Mouse (Mus musculus) midbrain, embryonic 11.5 days (tissue): ENCODE measurements around the gene Cxcl12. TPM values are rescaled to one million over a fixed set of nuclear protein-coding genes. Genes with fewer than 3 reads are reported as not detected.
A peak's percentile ranks its signal among the peaks of the same experiment; 100 is the strongest.

Experiments used
- ATAC-seq: fragments of 200-750 bp; cut with Nextera tagmentation; 2 replicates; pipeline ENCODE4 v1.8.0; 2017; ENCODE audit warnings: moderate TSS enrichment, moderate library complexity; ENCODE audit not compliant: low FRiP score
- DNase-seq: peaks from one replicate; pipeline ENCODE4 v3.0.0; 2015; ENCODE audit warnings: low spot score; ENCODE audit errors: missing footprints
- H3K27ac ChIP-seq: fragments of 300-500 bp; sonication (generic); 2 replicates; pipeline ENCODE4 v1.5.1; 2014; ENCODE audit warnings: low read depth, low read length
- H3K27me3 ChIP-seq: fragments of 300-500 bp; sonication (generic); 2 replicates; pipeline ENCODE4 v1.6.1; 2014; ENCODE audit warnings: mild to moderate bottlenecking, low read length, moderate library complexity, mixed read lengths; ENCODE audit not compliant: control insufficient read depth, insufficient read depth
- H3K36me3 ChIP-seq: fragments of 300-500 bp; sonication (generic); 2 replicates; pipeline ENCODE4 v1.6.1; 2014; ENCODE audit warnings: mild to moderate bottlenecking, low read length, moderate library complexity, mixed read lengths; ENCODE audit not compliant: control insufficient read depth, insufficient read depth
- H3K4me1 ChIP-seq: fragments of 300-500 bp; sonication (generic); 2 replicates; pipeline ENCODE4 v1.6.1; 2014; ENCODE audit warnings: low read length; ENCODE audit not compliant: control insufficient read depth, insufficient read depth
- H3K4me2 ChIP-seq: fragments of 300-500 bp; sonication (generic); 2 replicates; pipeline ENCODE4 v1.6.1; 2014; ENCODE audit warnings: mild to moderate bottlenecking, moderate library complexity
- H3K4me3 ChIP-seq: fragments of 300-500 bp; sonication (generic); 2 replicates; pipeline ENCODE4 v1.5.1; 2014; ENCODE audit warnings: low read depth, low read length
- H3K9ac ChIP-seq: fragments of 300-500 bp; sonication (generic); 2 replicates; pipeline ENCODE4 v1.6.1; 2014; ENCODE audit warnings: low read length
- H3K9me3 ChIP-seq: fragments of 300-500 bp; sonication (generic); 2 replicates; pipeline ENCODE4 v1.6.1; 2016; ENCODE audit warnings: low read length; ENCODE audit not compliant: control insufficient read depth
- WGBS: fragments of 180-500 bp; shearing (Covaris S2); extraction: QIAGEN DNeasy Blood & Tissue Kit; methylation state at CpG from one replicate; pipeline ENCODE4 v1.1.7; 2014; 5-methylcytosine and 5-hydroxymethylcytosine counted together
- polyA plus RNA-seq: library from polyadenylated mRNA; unstranded; fragments of >200 nt; fragmentation: Nextera tagmentation; extraction: Ambion mirVana; gene quantifications from 2 replicates; pipeline ENCODE4 v1.2.1, GENCODE M21; 2014

Cxcl12 gene
- polyA plus RNA-seq, 1 experiment from 2014 or later: 70.9 TPM

GRCm38 (mm10) chr6:117151484-117152149 lies 16.7 kb upstream of the Cxcl12 start:
- Histone ChIP-seq H3K4me1 (no peaks in the 10 kb centered on the region), H3K27me3 (no peaks in the 10 kb centered on the region), H3K4me2 (no peak overlapping the region), H3K9me3 (no peaks in the 10 kb centered on the region), H3K36me3 (no peaks in the 10 kb centered on the region), H3K9ac (no peak overlapping the region), H3K4me3 (no peak overlapping the region), H3K27ac (no peak overlapping the region)
- DNase-seq (peak; percentile 87), ATAC-seq (no peak)
- 21% methylated on average over 18 of the region's 18 CpGs for WGBS

GRCm38 (mm10) chr6:117153046-117153445 lies 15.3 kb upstream of the Cxcl12 start:
- no peak overlapping the region for H3K27ac ChIP-seq
- WGBS: 87% methylated on average over 5 of the region's 5 CpGs
- no peaks in the 10 kb centered on the region for H3K27me3 ChIP-seq
- ATAC-seq (no peak), DNase-seq (peak; percentile 19)
- no peaks in the 10 kb centered on the region for H3K36me3 ChIP-seq
- H3K4me1 ChIP-seq: 0 out of 2 replicates have a peak, but pooled peaks cover 2% of the 10 kb centered on the region
- H3K9ac ChIP-seq: no peak overlapping the region
- H3K4me3 ChIP-seq: no peak overlapping the region
- no peaks in the 10 kb centered on the region for H3K9me3 ChIP-seq
- H3K4me2 ChIP-seq: no peak overlapping the region

GRCm38 (mm10) chr6:117156846-117157245 lies 11.5 kb upstream of the Cxcl12 start:
- no peak overlapping the region for H3K4me3 ChIP-seq
- H3K27me3 ChIP-seq: no peaks in the 10 kb centered on the region
- 64% methylated on average over 4 of the region's 4 CpGs for WGBS
- H3K27ac ChIP-seq: no peak overlapping the region
- H3K4me1 ChIP-seq: 0 out of 2 replicates have a peak, but pooled peaks cover 2% of the 10 kb centered on the region
- peak; percentile 51 for DNase-seq
- H3K36me3 ChIP-seq: no peaks in the 10 kb centered on the region
- H3K9ac ChIP-seq: no peak overlapping the region
- no peaks in the 10 kb centered on the region for H3K9me3 ChIP-seq
- no peak overlapping the region for H3K4me2 ChIP-seq
- no peak for ATAC-seq

GRCm38 (mm10) chr6:117159710-117160690 lies 8.3 kb upstream of the Cxcl12 start:
- peak; percentile 53 for DNase-seq

GRCm38 (mm10) chr6:117163486-117163885 lies 4.8 kb upstream of the Cxcl12 start:
- Histone ChIP-seq H3K27ac (no peak overlapping the region), H3K9ac (no peak overlapping the region), H3K4me3 (no peak overlapping the region), H3K27me3 (peaks cover 17% of the 10 kb centered on the region), H3K4me1 (peaks cover 8% of the 10 kb centered on the region), H3K36me3 (no peaks in the 10 kb centered on the region), H3K4me2 (no peak overlapping the region), H3K9me3 (no peaks in the 10 kb centered on the region)
- no peak for ATAC-seq
- WGBS: 79% methylated on average over 5 of the region's 5 CpGs
- DNase-seq: no peak

More at GRCm38 (mm10) chr6:117159710-117160690, 8.3 kb upstream of the Cxcl12 start:
- no peak overlapping the region for H3K27ac ChIP-seq
- no peaks in the 10 kb centered on the region for H3K27me3 ChIP-seq
- no peak for ATAC-seq
- H3K36me3 ChIP-seq: no peaks in the 10 kb centered on the region
- H3K9ac ChIP-seq: no peak overlapping the region
- no peaks in the 10 kb centered on the region for H3K9me3 ChIP-seq
- H3K4me3 ChIP-seq: no peak overlapping the region
- 0 out of 2 replicates have a peak, but pooled peaks cover 2% of the 10 kb centered on the region for H3K4me1 ChIP-seq
- H3K4me2 ChIP-seq: no peak overlapping the region
- WGBS: 87% methylated on average over 16 of the region's 16 CpGs

GRCm38 (mm10) chr6:117166581-117167425 lies 1.5 kb upstream of the Cxcl12 start:
- 1% methylated on average over 16 of the region's 16 CpGs for WGBS
- DNase-seq (peak; percentile 97), ATAC-seq (peak; percentile 76)
- H3K9me3 ChIP-seq: no peaks in the 10 kb centered on the region
- peaks cover 16% of the 10 kb centered on the region for H3K4me1 ChIP-seq
- H3K4me2 ChIP-seq: peak overlapping the region; percentile 39
- H3K27me3 ChIP-seq: peaks cover 42% of the 10 kb centered on the region
- H3K9ac ChIP-seq: no peak overlapping the region
- no peak overlapping the region for H3K4me3 ChIP-seq
- H3K27ac ChIP-seq: no peak overlapping the region
- no peaks in the 10 kb centered on the region for H3K36me3 ChIP-seq

GRCm38 (mm10) chr6:117167426-117167730 lies 957 bp upstream of the Cxcl12 start:
- H3K27me3 ChIP-seq: peaks cover 45% of the 10 kb centered on the region
- no peaks in the 10 kb centered on the region for H3K9me3 ChIP-seq
- no peak overlapping the region for H3K4me3 ChIP-seq
- WGBS: 8% methylated on average over 7 of the region's 7 CpGs
- no peaks in the 10 kb centered on the region for H3K36me3 ChIP-seq
- H3K9ac ChIP-seq: no peak overlapping the region
- peak overlapping the region; percentile 39 for H3K4me2 ChIP-seq
- ATAC-seq (no peak), DNase-seq (peak; percentile 94)
- peaks cover 16% of the 10 kb centered on the region for H3K4me1 ChIP-seq
- H3K27ac ChIP-seq: no peak overlapping the region

- no peak overlapping the region for H3K27ac ChIP-seq
- H3K27me3 ChIP-seq: peaks cover 48% of the 10 kb centered on the region
- under 1% methylated on average over 46 of the region's 46 CpGs for WGBS
Measured at GRCm38 (mm10) chr6:117169051-117169909, 945 bp downstream of the Cxcl12 start.

More at GRCm38 (mm10) chr6:117169051-117169909, 945 bp downstream of the Cxcl12 start:
- H3K4me2 ChIP-seq: peak overlapping the region; percentile 94
- H3K36me3 ChIP-seq: no peaks in the 10 kb centered on the region
- no peaks in the 10 kb centered on the region for H3K9me3 ChIP-seq
- peak overlapping the region; percentile 56 for H3K4me3 ChIP-seq
- H3K9ac ChIP-seq: peak overlapping the region; percentile 65
- no peak for DNase-seq
- no peak for ATAC-seq
- H3K4me1 ChIP-seq: peaks cover 16% of the 10 kb centered on the region
